Mouse (Mus musculus) C2C12 (cell line): ENCODE measurements around the gene Nup205.

Experiments used
- CTCF ChIP-seq: IDR thresholded peaks from one replicate; pipeline ENCODE4 v1.5.1; 2011; ENCODE audit not compliant: control insufficient read depth, insufficient read depth, insufficient read length
- FOSL1 ChIP-seq: IDR thresholded peaks from one replicate; pipeline ENCODE4 v1.8.0; 2011; ENCODE audit warnings: mild to moderate bottlenecking, low read length; ENCODE audit not compliant: poor library complexity, insufficient read depth, severe bottlenecking
- MAX ChIP-seq: IDR thresholded peaks from one replicate; pipeline ENCODE4 v1.6.1; 2011; ENCODE audit warnings: mild to moderate bottlenecking, control low read depth
- MYOD1 ChIP-seq: IDR thresholded peaks from one replicate; pipeline ENCODE4 v1.6.1; 2011; ENCODE audit warnings: low read depth; ENCODE audit not compliant: control insufficient read depth, insufficient read length
- MYOG ChIP-seq: IDR thresholded peaks from one replicate; pipeline ENCODE4 v1.6.1; 2011; ENCODE audit not compliant: control insufficient read depth, insufficient read length; ENCODE audit errors: extremely low read depth
- USF1 ChIP-seq: IDR thresholded peaks from one replicate; pipeline ENCODE4 v1.6.1; 2011; ENCODE audit warnings: low read depth, mild to moderate bottlenecking, control low read depth, moderate library complexity

DNA sequence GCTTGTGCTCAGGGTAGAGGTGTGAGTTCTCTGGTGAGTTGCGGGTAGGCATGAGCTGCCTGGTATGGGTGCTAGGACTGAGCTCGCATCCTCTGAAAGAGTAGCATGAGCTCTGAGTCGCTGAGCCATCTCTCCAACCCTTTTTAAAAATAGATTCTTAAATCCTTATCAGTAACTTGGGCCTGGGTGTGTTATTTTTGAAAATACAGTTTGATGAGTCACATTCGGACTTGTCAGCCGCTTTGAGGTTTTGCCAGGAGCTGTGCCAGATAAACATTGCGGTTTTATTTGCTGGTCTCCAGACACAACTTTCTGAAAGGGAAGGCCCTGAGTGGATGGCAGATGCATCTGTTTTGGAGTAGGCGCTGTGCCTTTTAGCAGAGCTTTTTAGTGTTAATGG is 79.5 kb downstream of the Nup205 start:
- TF ChIP-seq CTCF (no peak), MYOD1 (no peak), FOSL1 (peak; percentile 93), MAX (peak; percentile 59), USF1 (no peak), MYOG (no peak)
